Mouse (Mus musculus) kidney, adult 2 months (tissue): ENCODE results near the gene Nufip2.

Experiments
- CTCF ChIP-seq: fragments of 200-500 bp; conservative IDR thresholded peaks from 2 replicates; pipeline ENCODE4 v1.5.1; 2011; ENCODE audit warnings: low read depth, mild to moderate bottlenecking, control low read depth, low read length, moderate library complexity, mixed read lengths; ENCODE audit not compliant: insufficient read depth, insufficient read length
- POLR2A ChIP-seq: fragments of 200-500 bp; IDR thresholded peaks from one replicate; pipeline ENCODE4 v1.6.1; 2011; ENCODE audit warnings: low read depth, low read length, control low read depth

DNA sequence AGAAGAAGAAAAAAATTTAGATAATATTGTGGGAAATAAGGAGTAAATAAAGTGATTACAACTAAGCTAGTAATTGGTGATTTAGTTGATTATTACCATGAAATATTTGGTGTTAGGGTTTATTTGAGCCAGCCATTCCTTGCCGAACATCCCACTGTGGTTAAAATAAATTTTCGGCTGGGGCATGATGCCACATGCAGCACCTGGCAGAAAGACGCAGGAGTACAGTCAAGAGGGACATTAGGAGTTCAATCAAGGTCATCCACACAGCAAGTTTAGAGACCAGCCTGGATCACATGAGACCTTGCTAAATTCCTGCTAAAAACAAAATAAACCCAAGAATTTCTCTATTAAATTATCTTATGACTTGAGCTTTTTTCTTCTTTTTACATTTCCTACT, 23.1 kb downstream of the Nufip2 start:
- TF ChIP-seq POLR2A (no peak), CTCF (no peak)
